Mouse (Mus musculus): ENCODE measurements around the gene Ufc1.

- TF ChIP-seq CHD2 (IDR thresholded peaks at IDR 0.05; ENCODE audit: low read depth, low read length) (no peak), HCFC1 (IDR thresholded peaks at IDR 0.05; ENCODE audit: borderline replicate concordance, insufficient read depth, low read length) (no peak)
Observed at GRCm38 (mm10) chr1:171262594-171263130, 32.2 kb downstream of the Ufc1 start.

All from ES-E14 (cell line).